Mouse (Mus musculus): Measurements from ENCODE around the gene Gm29609. TPM values are rescaled to one million over a fixed set of nuclear protein-coding genes. Genes with fewer than 3 reads are reported as not detected.

Gene Gm29609
- polyA plus RNA-seq, 1 experiment from 2014 or later: 0.99 TPM

Other genes with a start within 250 kb of the Gm29609 start
- 7.6 and 8.7 TPM in 2 replicates for gene Cgref1, start 234.3 kb downstream of the Gm29609 start, polyA plus RNA-seq (2015; fragmentation: Nextera tagmentation; extraction: Ambion mirVana)
- 136 and 142 TPM in 2 replicates for gene Preb, start 219.6 kb downstream of the Gm29609 start, polyA plus RNA-seq (2015; fragmentation: Nextera tagmentation; extraction: Ambion mirVana)
- not detected in 2 replicates for gene Tcf23, start 211.2 kb downstream of the Gm29609 start, polyA plus RNA-seq (2015; fragmentation: Nextera tagmentation; extraction: Ambion mirVana)
- gene Atraid, start 131.6 kb downstream of the Gm29609 start, polyA plus RNA-seq (2015; fragmentation: Nextera tagmentation; extraction: Ambion mirVana): 147 and 156 TPM in 2 replicates
- 13.4 and 14.1 TPM in 2 replicates for gene Slc5a6, start 131.0 kb downstream of the Gm29609 start, polyA plus RNA-seq (2015; fragmentation: Nextera tagmentation; extraction: Ambion mirVana)
- gene Cad, start 125.1 kb downstream of the Gm29609 start, polyA plus RNA-seq (2015; fragmentation: Nextera tagmentation; extraction: Ambion mirVana): 30.0 and 33.7 TPM in 2 replicates
- gene Dnajc5g, start 73.6 kb downstream of the Gm29609 start, polyA plus RNA-seq (2015; fragmentation: Nextera tagmentation; extraction: Ambion mirVana): not detected in 2 replicates
- gene Slc30a3, start 71.7 kb downstream of the Gm29609 start, polyA plus RNA-seq (2015; fragmentation: Nextera tagmentation; extraction: Ambion mirVana): 0.38 and 0.57 TPM in 2 replicates
- gene Trim54, start 63.2 kb downstream of the Gm29609 start, polyA plus RNA-seq (2015; fragmentation: Nextera tagmentation; extraction: Ambion mirVana): 7.2 and 8.1 TPM in 2 replicates
- gene Ucn, start 41.1 kb downstream of the Gm29609 start, polyA plus RNA-seq (2015; fragmentation: Nextera tagmentation; extraction: Ambion mirVana): not detected in 2 replicates
- 68.7 and 69.4 TPM in 2 replicates for gene Mpv17, start 25.7 kb downstream of the Gm29609 start, polyA plus RNA-seq (2015; fragmentation: Nextera tagmentation; extraction: Ambion mirVana)
- 84.8 and 92.4 TPM in 2 replicates for gene Gtf3c2, start 233 bp upstream of the Gm29609 start, polyA plus RNA-seq (2015; fragmentation: Nextera tagmentation; extraction: Ambion mirVana)
- gene Snx17, start 13.3 kb upstream of the Gm29609 start, polyA plus RNA-seq (2015; fragmentation: Nextera tagmentation; extraction: Ambion mirVana): 161 and 165 TPM in 2 replicates
- 72.6 and 76.3 TPM in 2 replicates for gene Eif2b4, start 13.5 kb upstream of the Gm29609 start, polyA plus RNA-seq (2015; fragmentation: Nextera tagmentation; extraction: Ambion mirVana)
- gene Zfp513, start 22.4 kb upstream of the Gm29609 start, polyA plus RNA-seq (2015; fragmentation: Nextera tagmentation; extraction: Ambion mirVana): 10.9 and 11.0 TPM in 2 replicates
- 131 and 133 TPM in 2 replicates for gene Ppm1g, start 40.8 kb upstream of the Gm29609 start, polyA plus RNA-seq (2015; fragmentation: Nextera tagmentation; extraction: Ambion mirVana)
- 165 and 166 TPM in 2 replicates for gene Nrbp1, start 61.0 kb upstream of the Gm29609 start, polyA plus RNA-seq (2015; fragmentation: Nextera tagmentation; extraction: Ambion mirVana)
- 0.38 and 0.48 TPM in 2 replicates for gene Gm9970, start 61.3 kb upstream of the Gm29609 start, polyA plus RNA-seq (2015; fragmentation: Nextera tagmentation; extraction: Ambion mirVana)
- 16.1 and 21.3 TPM in 2 replicates for gene Krtcap3, start 71.8 kb upstream of the Gm29609 start, polyA plus RNA-seq (2015; fragmentation: Nextera tagmentation; extraction: Ambion mirVana)
- gene Ift172, start 111.2 kb upstream of the Gm29609 start, polyA plus RNA-seq (2015; fragmentation: Nextera tagmentation; extraction: Ambion mirVana): 37.8 and 45.0 TPM in 2 replicates
- gene Fndc4, start 116.2 kb upstream of the Gm29609 start, polyA plus RNA-seq (2015; fragmentation: Nextera tagmentation; extraction: Ambion mirVana): 83.5 and 84.4 TPM in 2 replicates
- 0.14 and 0.28 TPM in 2 replicates for gene Gckr, start 117.5 kb upstream of the Gm29609 start, polyA plus RNA-seq (2015; fragmentation: Nextera tagmentation; extraction: Ambion mirVana)